Mouse (Mus musculus) central nervous system, embryonic 11.5 days (tissue): Measurements from ENCODE around the gene Eif1ad. TPM values are rescaled to one million over a fixed set of nuclear protein-coding genes. Genes with fewer than 3 reads are reported as not detected.

ENCODE experiments used
- polyA plus RNA-seq: library from polyadenylated mRNA; depleted of rRNA; stranded (reverse); fragments of >200 nt; gene quantifications from 2 replicates; pipeline ENCODE4 v1.2.3, GENCODE M21; 2012; rRNA removed

The Eif1ad gene
- 60.1 and 61.8 TPM in 2 replicates for polyA plus RNA-seq

DNA sequence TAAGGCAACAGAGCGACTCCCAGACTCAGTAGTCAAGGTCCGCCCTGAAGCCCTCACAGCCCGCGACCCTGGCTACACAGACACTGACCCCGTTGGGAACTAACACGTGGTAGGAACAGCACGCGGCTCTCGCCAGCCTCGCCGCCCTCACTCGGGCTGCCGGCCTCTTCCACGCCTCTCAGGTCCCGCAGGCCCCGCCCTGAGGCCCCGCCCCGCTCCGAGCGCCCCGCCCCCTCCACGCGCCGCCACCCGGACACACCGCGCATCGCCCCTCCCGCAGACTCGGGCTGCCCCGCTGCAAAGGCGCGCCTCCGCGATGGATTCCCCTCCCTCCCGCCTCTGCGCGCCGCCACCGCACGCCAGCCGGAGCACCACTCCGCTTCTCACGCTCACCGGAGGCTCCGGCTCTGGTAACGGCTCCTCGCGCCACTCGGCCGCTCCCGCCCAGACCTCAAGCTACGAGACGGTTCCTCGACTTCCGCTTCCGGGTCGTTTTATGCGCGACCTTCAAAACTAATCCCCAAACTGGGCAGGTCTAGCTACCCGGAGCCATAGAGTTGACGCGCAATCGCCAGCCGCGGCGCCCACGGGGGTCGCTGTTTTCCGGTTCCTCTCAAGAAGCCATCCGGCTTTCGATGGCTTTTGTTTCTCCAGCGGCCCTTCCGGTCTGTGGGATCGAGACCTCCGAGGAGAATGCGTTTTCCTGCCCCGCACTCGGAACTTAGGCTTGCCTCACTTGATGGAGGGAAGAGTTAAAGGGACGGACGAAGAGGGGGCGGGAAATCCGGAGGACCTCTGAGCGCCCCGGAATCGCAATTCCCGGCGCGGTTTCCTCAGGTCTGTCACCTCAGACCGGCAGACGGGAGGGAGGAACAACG, at the start of gene Eif1ad:
Gene Eif1ad (plus strand): TSS at position 567 of the 878 bp plus-strand sequence.

DNA sequence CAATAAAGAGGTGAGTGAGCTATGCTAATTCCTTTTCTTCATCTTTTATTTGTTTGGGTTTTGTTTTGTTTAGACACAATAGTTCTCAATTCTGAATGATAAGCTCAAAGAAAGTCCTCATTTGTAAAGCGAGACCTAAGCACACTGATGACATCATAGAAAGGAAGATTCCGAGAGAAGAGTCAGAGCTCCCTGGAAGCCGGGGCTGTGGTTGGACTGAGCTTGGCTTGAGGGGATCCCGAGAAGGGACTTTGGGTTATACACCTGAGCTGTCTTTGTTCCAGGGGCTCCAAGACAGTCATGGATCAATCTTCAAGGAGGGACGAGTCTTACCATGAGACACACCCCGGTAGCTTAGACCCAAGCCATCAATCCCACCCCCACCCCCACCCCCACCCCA, 31.1 kb upstream of the Eif1ad start, which contains the start of gene Catsper1:
Gene Catsper1 (plus strand): TSS at position 301 of the 400 bp plus-strand sequence.

DNA sequence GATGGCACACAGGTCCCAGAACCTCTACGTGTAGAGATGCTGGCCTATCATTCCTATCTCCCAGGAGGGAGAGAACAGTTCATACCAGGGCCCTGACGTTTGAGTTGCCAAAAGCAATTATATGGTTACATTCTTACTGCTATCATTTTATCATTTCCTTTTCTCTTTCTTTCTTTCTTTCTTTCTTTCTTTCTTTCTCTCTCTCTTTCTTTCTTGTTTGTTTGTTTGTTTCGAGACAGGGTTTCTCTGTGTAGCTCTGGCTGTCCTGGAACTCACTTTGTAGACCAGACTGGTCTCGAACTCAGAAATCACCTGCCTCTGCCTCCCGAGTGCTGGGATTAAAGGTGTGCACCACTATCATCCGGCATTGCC, 17.1 kb upstream of the Eif1ad start, which contains the start of gene Cst6:
Gene Cst6 (minus strand): TSS at position 73 of the 372 bp plus-strand sequence.

DNA sequence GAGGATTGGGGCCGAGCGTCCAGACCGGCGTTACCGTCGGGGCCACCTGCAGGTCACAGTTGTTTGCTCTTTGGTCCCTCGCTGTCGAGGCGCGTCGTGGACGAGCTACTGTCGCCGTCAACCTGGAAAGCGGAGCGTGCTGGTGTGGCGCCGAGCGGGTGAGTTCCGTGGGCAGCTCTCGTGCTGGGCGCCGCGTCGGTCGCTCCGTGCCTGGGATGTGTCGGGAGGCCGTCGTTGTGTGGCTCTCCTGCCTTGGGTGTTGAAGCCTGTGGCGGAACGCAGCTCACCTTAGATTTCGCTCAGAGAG, 465 bp downstream of the Eif1ad start, which contains the start of gene Banf1:
Gene Banf1 (minus strand): TSS at position 116 of the 307 bp plus-strand sequence.

DNA sequence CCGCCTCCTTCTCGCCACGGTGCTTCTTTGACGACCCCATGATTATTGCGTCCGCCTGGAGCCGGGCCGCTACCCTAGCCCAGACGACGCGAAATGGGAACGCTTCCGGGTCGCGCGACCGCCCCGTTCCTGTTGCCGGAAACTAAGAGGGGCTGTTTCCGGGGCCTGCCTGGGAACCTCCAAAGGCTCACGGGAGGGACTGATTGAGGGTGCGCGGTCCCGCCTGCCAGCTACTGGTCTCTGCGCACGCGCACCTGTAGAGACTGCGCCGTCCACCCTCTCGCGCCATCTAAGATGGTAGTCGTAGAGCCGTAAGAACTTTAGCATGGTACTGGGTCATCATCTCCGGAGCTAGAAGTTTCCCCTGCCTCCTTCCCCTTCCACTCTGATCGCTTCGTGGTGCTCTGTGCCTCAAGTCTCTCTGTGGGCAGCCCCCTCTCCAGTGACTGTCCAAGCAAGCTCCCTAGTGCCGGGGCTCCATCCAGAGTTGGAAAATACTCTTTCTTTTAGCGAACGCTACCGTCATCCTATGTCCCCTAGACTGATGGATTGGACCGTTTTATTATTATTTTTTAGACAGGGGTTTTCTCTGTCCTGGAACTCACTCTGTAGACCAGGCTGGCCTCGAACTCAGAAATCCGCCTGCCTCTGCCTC, 22.2 kb downstream of the Eif1ad start, which contains the start of gene Sart1:
Gene Sart1 (minus strand): TSS at position 116 of the 655 bp plus-strand sequence.

DNA sequence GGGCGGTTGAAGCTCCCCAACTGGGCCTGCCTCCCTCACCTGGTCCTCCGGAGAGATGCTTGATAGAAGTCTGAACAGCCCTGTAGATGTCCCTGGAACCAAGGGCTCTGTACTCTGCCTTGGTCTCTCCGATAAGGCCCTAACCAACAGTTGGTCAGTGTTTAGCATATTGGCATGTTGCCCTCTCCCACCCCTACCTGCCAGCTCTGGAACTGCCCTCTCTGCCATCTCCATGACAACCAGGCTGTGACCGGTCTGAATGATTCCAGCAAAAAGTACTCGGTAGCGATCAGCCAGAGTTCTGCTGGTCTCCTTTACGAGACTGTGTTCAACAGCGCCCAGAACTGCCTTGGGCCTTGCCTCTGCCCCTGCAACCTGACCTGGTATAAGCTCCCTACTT, 35.8 kb downstream of the Eif1ad start, which contains the start of gene Tsga10ip:
Gene Tsga10ip (minus strand): TSS at position 234 of the 400 bp plus-strand sequence.

Other genes with a start within 250 kb of the Eif1ad start
- gene Klc2, start 248.2 kb upstream of the Eif1ad start, polyA plus RNA-seq: 60.5 and 71.9 TPM in 2 replicates
- 20.7 and 31.9 TPM in 2 replicates for gene Pacs1, start 93.6 kb upstream of the Eif1ad start, polyA plus RNA-seq
- gene Sf3b2, start 71.3 kb upstream of the Eif1ad start, polyA plus RNA-seq: 215 and 289 TPM in 2 replicates
- 11.0 and 14.5 TPM in 2 replicates for gene Gal3st3, start 68.4 kb upstream of the Eif1ad start, polyA plus RNA-seq
- not detected in 2 replicates for gene Catsper1, start 31.0 kb upstream of the Eif1ad start, polyA plus RNA-seq
- 0.28 and 0.50 TPM in 2 replicates for gene Cst6, start 17.2 kb upstream of the Eif1ad start, polyA plus RNA-seq
- gene Banf1, start 427 bp downstream of the Eif1ad start, polyA plus RNA-seq: 242 and 255 TPM in 2 replicates
- gene Sart1, start 22.0 kb downstream of the Eif1ad start, polyA plus RNA-seq: 85.1 and 210 TPM in 2 replicates
- gene Tsga10ip, start 35.8 kb downstream of the Eif1ad start, polyA plus RNA-seq: 0.06 and 0.07 TPM in 2 replicates
- 236 and 321 TPM in 2 replicates for gene Drap1, start 58.2 kb downstream of the Eif1ad start, polyA plus RNA-seq
- 34.9 and 60.1 TPM in 2 replicates for gene AI837181, start 58.4 kb downstream of the Eif1ad start, polyA plus RNA-seq
- gene Fosl1, start 80.8 kb downstream of the Eif1ad start, polyA plus RNA-seq: 0.02 and 0.04 TPM in 2 replicates
- 7.7 and 12.9 TPM in 2 replicates for gene Ccdc85b, start 91.2 kb downstream of the Eif1ad start, polyA plus RNA-seq
- 124 and 130 TPM in 2 replicates for gene Fibp, start 93.9 kb downstream of the Eif1ad start, polyA plus RNA-seq
- gene Ctsw, start 101.8 kb downstream of the Eif1ad start, polyA plus RNA-seq: 0.94 and 1.4 TPM in 2 replicates
- 47.9 and 83.7 TPM in 2 replicates for gene Efemp2, start 107.2 kb downstream of the Eif1ad start, polyA plus RNA-seq
- gene Mus81, start 121.7 kb downstream of the Eif1ad start, polyA plus RNA-seq: 38.4 and 39.4 TPM in 2 replicates
- 1,441 and 1,801 TPM in 2 replicates for gene Cfl1, start 123.7 kb downstream of the Eif1ad start, polyA plus RNA-seq
- 2.5 and 3.1 TPM in 2 replicates for gene 1700020D05Rik, start 137.0 kb downstream of the Eif1ad start, polyA plus RNA-seq
- gene Snx32, start 143.8 kb downstream of the Eif1ad start, polyA plus RNA-seq: 20.7 and 24.6 TPM in 2 replicates
- gene Ovol1, start 193.9 kb downstream of the Eif1ad start, polyA plus RNA-seq: 0.14 and 0.21 TPM in 2 replicates
- gene Ap5b1, start 201.3 kb downstream of the Eif1ad start, polyA plus RNA-seq: 1.6 and 2.3 TPM in 2 replicates
- gene Rnaseh2c, start 235.1 kb downstream of the Eif1ad start, polyA plus RNA-seq: 132 and 429 TPM in 2 replicates
- 106 and 112 TPM in 2 replicates for gene Kat5, start 243.5 kb downstream of the Eif1ad start, polyA plus RNA-seq